ENCODE assay signal across 1 mouse cellular context in genomic region chr19:38054720-38055192, GRCm38 (mm10).
A peak's percentile ranks its signal among the peaks of the same experiment; 100 is the strongest.
TF ChIP-seq lines count a peak whose summit lies in the region.

TSS of gene Cep55 (plus strand) at chr19:38055011.

TF ChIP-seq in CH12.LX, 34 proteins besides CTCF, POLR2A, EP300 and RAD21 (continued from another document):
- TF ChIP-seq IRF4 (IDR thresholded peaks at IDR 0.05; ENCODE audit: low read depth, low read length) (no peak), RCOR1 (conservative IDR thresholded peaks at IDR 0.05; ENCODE audit: low read depth, low read length) (0 out of 2 replicates have a peak, but pooled peaks have one; percentile 60), UBTF (IDR thresholded peaks at IDR 0.05; ENCODE audit: low read depth, low read length) (0 out of 2 replicates have a peak, but pooled peaks have one; percentile 32), ZKSCAN1 (IDR thresholded peaks at IDR 0.05; ENCODE audit: borderline replicate concordance, low read depth, low read length) (no peak), HCFC1 (IDR thresholded peaks at IDR 0.05; ENCODE audit: low read depth, low read length) (peak; percentile 70)
TF ChIP-seq in CH12.LX: peak in this region for 20.
